Mouse (Mus musculus) C2C12 (cell line): ENCODE measurements around the gene Tnrc6c. TPM values are rescaled to one million over a fixed set of nuclear protein-coding genes. Genes with fewer than 3 reads are reported as not detected.

Experiments
- H3K27me3 ChIP-seq: one replicate; pipeline ENCODE4 v1.6.1; 2011; ENCODE audit not compliant: control insufficient read depth, insufficient read depth, insufficient read length
- H3K36me3 ChIP-seq: one replicate; pipeline ENCODE4 v1.6.1; 2011; ENCODE audit not compliant: control insufficient read depth, insufficient read depth
- H3K4me3 ChIP-seq: one replicate; pipeline ENCODE4 v1.5.1; 2011; ENCODE audit warnings: mild to moderate bottlenecking, control low read depth; ENCODE audit not compliant: poor library complexity, insufficient read depth, severe bottlenecking
- H3K79me2 ChIP-seq: one replicate; pipeline ENCODE4 v1.6.1; 2011; ENCODE audit not compliant: control insufficient read depth, insufficient read depth
- H3K79me3 ChIP-seq: one replicate; pipeline ENCODE4 v1.6.1; 2011; ENCODE audit warnings: low read depth, control low read depth
- H3ac ChIP-seq: one replicate; pipeline ENCODE3; 2011; ENCODE audit warnings: low read depth; ENCODE audit not compliant: control insufficient read depth, insufficient read length
- CEBPB ChIP-seq: IDR thresholded peaks from one replicate; pipeline ENCODE4 v1.6.1; 2011; ENCODE audit warnings: low read depth, mild to moderate bottlenecking, control low read depth, moderate library complexity
- CTCF ChIP-seq: IDR thresholded peaks from one replicate; pipeline ENCODE4 v1.5.1; 2011; ENCODE audit not compliant: control insufficient read depth, insufficient read depth, insufficient read length
- FOSL1 ChIP-seq: IDR thresholded peaks from one replicate; pipeline ENCODE4 v1.8.0; 2011; ENCODE audit warnings: mild to moderate bottlenecking, low read length; ENCODE audit not compliant: poor library complexity, insufficient read depth, severe bottlenecking
- MAX ChIP-seq: IDR thresholded peaks from one replicate; pipeline ENCODE4 v1.6.1; 2011; ENCODE audit warnings: mild to moderate bottlenecking, control low read depth
- MYOD1 ChIP-seq: IDR thresholded peaks from one replicate; pipeline ENCODE4 v1.6.1; 2011; ENCODE audit warnings: low read depth; ENCODE audit not compliant: control insufficient read depth, insufficient read length
- MYOG ChIP-seq: IDR thresholded peaks from one replicate; pipeline ENCODE4 v1.6.1; 2011; ENCODE audit not compliant: control insufficient read depth, insufficient read length; ENCODE audit errors: extremely low read depth
- USF1 ChIP-seq: IDR thresholded peaks from one replicate; pipeline ENCODE4 v1.6.1; 2011; ENCODE audit warnings: low read depth, mild to moderate bottlenecking, control low read depth, moderate library complexity
- polyA plus RNA-seq: library from polyadenylated mRNA; unstranded; fragments of >200 nt; fragmentation: generic; extraction: Trizol; gene quantifications from one replicate; pipeline ENCODE4 v1.2.1, GENCODE M21; 2012; ENCODE audit warnings: missing spikeins

Gene Tnrc6c
- polyA plus RNA-seq, 1 experiment: 6.3 TPM

GRCm38 (mm10) chr11:117628312-117628779 is 25.7 kb upstream of the Tnrc6c start:
- H3K27me3 ChIP-seq: no peaks in the 10 kb centered on the region
- no peaks in the 10 kb centered on the region for H3K79me3 ChIP-seq
- H3K4me3 ChIP-seq: no peak overlapping the region
- no peaks in the 10 kb centered on the region for H3K79me2 ChIP-seq
- TF ChIP-seq MYOD1 (no peak), CEBPB (no peak), MYOG (no peak), CTCF (no peak), USF1 (no peak), FOSL1 (no peak), MAX (no peak)
- no peak overlapping the region for H3ac ChIP-seq
- no peaks in the 10 kb centered on the region for H3K36me3 ChIP-seq

- TF ChIP-seq CEBPB: no peak
- TF ChIP-seq CTCF: no peak
- TF ChIP-seq MAX: no peak
- no peak for TF ChIP-seq MYOD1
- no peak for TF ChIP-seq FOSL1
- no peak for TF ChIP-seq MYOG
- no peak for TF ChIP-seq USF1
- Histone ChIP-seq H3K79me3 (no peaks in the 10 kb centered on the region), H3K27me3 (no peaks in the 10 kb centered on the region), H3K79me2 (no peaks in the 10 kb centered on the region), H3K36me3 (no peaks in the 10 kb centered on the region), H3ac (no peak overlapping the region), H3K4me3 (no peak overlapping the region)
These were observed 24.2 kb upstream of the Tnrc6c start for GRCm38 (mm10) chr11:117629865-117630264.

GRCm38 (mm10) chr11:117630868-117631565 is 23.1 kb upstream of the Tnrc6c start:
- Histone ChIP-seq H3K79me3 (no peaks in the 10 kb centered on the region), H3K4me3 (no peak overlapping the region), H3ac (no peak overlapping the region), H3K27me3 (no peaks in the 10 kb centered on the region), H3K79me2 (no peaks in the 10 kb centered on the region), H3K36me3 (no peaks in the 10 kb centered on the region)
- TF ChIP-seq FOSL1 (no peak), USF1 (no peak), MYOG (no peak), MYOD1 (no peak), CTCF (no peak), CEBPB (no peak), MAX (no peak)

GRCm38 (mm10) chr11:117633310-117633709 is 20.8 kb upstream of the Tnrc6c start:
- Histone ChIP-seq H3K4me3 (no peak overlapping the region), H3K79me2 (no peaks in the 10 kb centered on the region), H3ac (no peak overlapping the region), H3K27me3 (no peaks in the 10 kb centered on the region), H3K36me3 (no peaks in the 10 kb centered on the region), H3K79me3 (no peaks in the 10 kb centered on the region)
- TF ChIP-seq MYOD1 (no peak), FOSL1 (no peak), USF1 (no peak), MAX (no peak), MYOG (no peak), CTCF (no peak), CEBPB (no peak)

GRCm38 (mm10) chr11:117638386-117638785 is 15.7 kb upstream of the Tnrc6c start:
- no peak overlapping the region for H3ac ChIP-seq
- no peaks in the 10 kb centered on the region for H3K79me3 ChIP-seq
- TF ChIP-seq MYOD1: no peak
- TF ChIP-seq MYOG: no peak
- TF ChIP-seq MAX: no peak
- no peak for TF ChIP-seq FOSL1
- TF ChIP-seq CTCF: no peak
- no peak for TF ChIP-seq CEBPB
- no peak for TF ChIP-seq USF1
- H3K4me3 ChIP-seq: no peak overlapping the region
- no peaks in the 10 kb centered on the region for H3K36me3 ChIP-seq
- no peaks in the 10 kb centered on the region for H3K27me3 ChIP-seq
- no peaks in the 10 kb centered on the region for H3K79me2 ChIP-seq

GRCm38 (mm10) chr11:117638809-117639208 is 15.3 kb upstream of the Tnrc6c start:
- H3K79me3 ChIP-seq: no peaks in the 10 kb centered on the region
- H3K36me3 ChIP-seq: no peaks in the 10 kb centered on the region
- H3K4me3 ChIP-seq: no peak overlapping the region
- H3ac ChIP-seq: no peak overlapping the region
- no peaks in the 10 kb centered on the region for H3K27me3 ChIP-seq
- no peaks in the 10 kb centered on the region for H3K79me2 ChIP-seq
- TF ChIP-seq FOSL1 (no peak), CEBPB (no peak), MYOG (no peak), MAX (no peak), CTCF (no peak), USF1 (no peak), MYOD1 (no peak)
